Mouse (Mus musculus) heart, postnatal 0 days (tissue): ENCODE results near the gene Wdr70. TPM values are rescaled to one million over a fixed set of nuclear protein-coding genes. Genes with fewer than 3 reads are reported as not detected.
A peak's percentile ranks its signal among the peaks of the same experiment; 100 is the strongest.

ENCODE experiments used
- ATAC-seq: fragments of 200-750 bp; cut with Nextera tagmentation; 2 replicates; pipeline ENCODE4 v1.8.0; 2017; ENCODE audit warnings: low read depth, moderate number of reproducible peaks, moderate library complexity; ENCODE audit not compliant: insufficient read depth
- DNase-seq: peaks from one replicate; pipeline ENCODE4 v3.0.0-alpha.2; 2016; ENCODE audit warnings: low spot score
- H3K27ac ChIP-seq: fragments of 300-500 bp; sonication (generic); 2 replicates; pipeline ENCODE4 v1.5.1; 2014; ENCODE audit warnings: low read depth, mild to moderate bottlenecking
- H3K27me3 ChIP-seq: fragments of 300-500 bp; sonication (generic); 2 replicates; pipeline ENCODE4 v1.6.1; 2014; ENCODE audit warnings: low read length, mixed read lengths; ENCODE audit not compliant: control insufficient read depth, insufficient read depth
- H3K36me3 ChIP-seq: fragments of 300-500 bp; sonication (generic); replicated peaks from 2 replicates; pipeline ENCODE4 v1.6.1; 2014; ENCODE audit warnings: low read length, mixed read lengths; ENCODE audit not compliant: control insufficient read depth, insufficient read depth
- H3K4me1 ChIP-seq: fragments of 300-500 bp; sonication (generic); 2 replicates; pipeline ENCODE4 v1.6.1; 2014; ENCODE audit warnings: antibody characterized with exemption; ENCODE audit not compliant: control insufficient read depth, insufficient read depth
- H3K4me2 ChIP-seq: fragments of 300-500 bp; sonication (generic); 2 replicates; pipeline ENCODE4 v1.6.1; 2014; ENCODE audit warnings: low read depth, mild to moderate bottlenecking, low read length, moderate library complexity
- H3K4me3 ChIP-seq: fragments of 300-500 bp; sonication (generic); 2 replicates; pipeline ENCODE4 v1.5.1; 2014; ENCODE audit warnings: low read depth, low read length
- H3K9ac ChIP-seq: fragments of 300-500 bp; sonication (generic); replicated peaks from 2 replicates; pipeline ENCODE4 v1.6.1; 2014; ENCODE audit warnings: low read depth, low read length, mixed read lengths
- H3K9me3 ChIP-seq: fragments of 300-500 bp; sonication (generic); replicated peaks from 2 replicates; pipeline ENCODE4 v1.6.1; 2016; ENCODE audit warnings: low read length; ENCODE audit not compliant: control insufficient read depth
- CTCF ChIP-seq: IDR thresholded peaks from 2 replicates; pipeline ENCODE4 v1.5.1; 2016; ENCODE audit warnings: antibody characterized with exemption, control low read depth, low read depth
- EP300 ChIP-seq: IDR thresholded peaks from 2 replicates; pipeline ENCODE4 v1.6.1; 2016; ENCODE audit warnings: antibody characterized with exemption, low read depth
- WGBS: fragments of 180-500 bp; shearing (Covaris S2); extraction: QIAGEN DNeasy Blood & Tissue Kit; methylation state at CpG from one replicate; pipeline ENCODE4 v1.1.7; 2014; 5-methylcytosine and 5-hydroxymethylcytosine counted together
- polyA plus RNA-seq: library from polyadenylated mRNA; unstranded; fragments of >200 nt; fragmentation: Nextera tagmentation; extraction: Ambion mirVana; gene quantifications from 2 replicates; pipeline ENCODE4 v1.2.1, GENCODE M21; 2015
- total RNA-seq: library from RNA; depleted of rRNA; stranded (reverse); fragments of >200 nt; gene quantifications from 2 replicates; pipeline ENCODE4 v1.2.3, GENCODE M21; 2014; ENCODE audit warnings: low replicate concordance

Gene Wdr70
- total and polyA plus RNA-seq, 2 experiments from 2014 or later, result 32.6 to 32.8 TPM

- no peaks in the 10 kb centered on the region for H3K27me3 ChIP-seq
- H3K4me3 ChIP-seq, result no peak overlapping the region
- no peak for DNase-seq
- no peak for ATAC-seq
- H3K9me3 ChIP-seq, result no peaks in the 10 kb centered on the region
- WGBS, result 94% methylated on average over 2 of the region's 2 CpGs
- no peak overlapping the region for H3K9ac ChIP-seq
- no peaks in the 10 kb centered on the region for H3K36me3 ChIP-seq
- H3K4me1 ChIP-seq, result no peaks in the 10 kb centered on the region
- H3K4me2 ChIP-seq, result no peak overlapping the region
- H3K27ac ChIP-seq, result no peak overlapping the region
- TF ChIP-seq CTCF (0 out of 2 replicates have a peak, but pooled peaks have one; percentile 1), EP300 (no peak)
Measured at GRCm38 (mm10) chr15:8027503-8027902, 71.5 kb downstream of the Wdr70 start.

- Histone ChIP-seq H3K27ac (no peak overlapping the region), H3K4me2 (no peak overlapping the region), H3K36me3 (no peaks in the 10 kb centered on the region), H3K9ac (no peak overlapping the region), H3K9me3 (no peaks in the 10 kb centered on the region), H3K4me3 (no peak overlapping the region), H3K4me1 (no peaks in the 10 kb centered on the region), H3K27me3 (no peaks in the 10 kb centered on the region)
- TF ChIP-seq CTCF, result no peak
- no peak for TF ChIP-seq EP300
- ATAC-seq (no peak), DNase-seq (no peak)
- WGBS, result 88% methylated on average over 7 of the region's 7 CpGs
Measured at GRCm38 (mm10) chr15:8011418-8011817, 87.6 kb downstream of the Wdr70 start.

GRCm38 (mm10) chr15:8007413-8007812 lies 91.6 kb downstream of the Wdr70 start:
- 93% methylated on average over 8 of the region's 8 CpGs for WGBS
- no peak for ATAC-seq

GRCm38 (mm10) chr15:8006056-8006455 lies 93.0 kb downstream of the Wdr70 start:
- Histone ChIP-seq H3K4me3 (no peak overlapping the region), H3K4me2 (no peak overlapping the region), H3K9ac (no peak overlapping the region), H3K4me1 (no peaks in the 10 kb centered on the region), H3K27me3 (no peaks in the 10 kb centered on the region), H3K9me3 (no peaks in the 10 kb centered on the region), H3K27ac (no peak overlapping the region), H3K36me3 (no peaks in the 10 kb centered on the region)
- DNase-seq, result no peak
- no peak for TF ChIP-seq CTCF
- TF ChIP-seq EP300, result no peak
- 86% methylated on average over 1 of the region's 1 CpGs for WGBS
- ATAC-seq, result no peak

More at GRCm38 (mm10) chr15:8007413-8007812, 91.6 kb downstream of the Wdr70 start:
- no peaks in the 10 kb centered on the region for H3K4me1 ChIP-seq
- H3K27ac ChIP-seq, result no peak overlapping the region
- no peaks in the 10 kb centered on the region for H3K36me3 ChIP-seq
- no peaks in the 10 kb centered on the region for H3K27me3 ChIP-seq
- no peak overlapping the region for H3K4me3 ChIP-seq
- no peak for TF ChIP-seq EP300
- no peak for TF ChIP-seq CTCF
- no peaks in the 10 kb centered on the region for H3K9me3 ChIP-seq
- no peak for DNase-seq
- no peak overlapping the region for H3K4me2 ChIP-seq
- H3K9ac ChIP-seq, result no peak overlapping the region

GRCm38 (mm10) chr15:8005506-8005905 lies 93.5 kb downstream of the Wdr70 start:
- no peaks in the 10 kb centered on the region for H3K36me3 ChIP-seq
- no peaks in the 10 kb centered on the region for H3K9me3 ChIP-seq
- WGBS, result 39% methylated on average over 5 of the region's 5 CpGs
- H3K4me1 ChIP-seq, result no peaks in the 10 kb centered on the region
- no peaks in the 10 kb centered on the region for H3K27me3 ChIP-seq
- DNase-seq (peak; percentile 7), ATAC-seq (peak; percentile 53; the same call in 1 of the 2 replicates)
- no peak overlapping the region for H3K4me2 ChIP-seq
- H3K4me3 ChIP-seq, result no peak overlapping the region
- no peak overlapping the region for H3K27ac ChIP-seq
- TF ChIP-seq EP300 (no peak), CTCF (no peak)
- H3K9ac ChIP-seq, result no peak overlapping the region

GRCm38 (mm10) chr15:8003789-8004188 lies 95.2 kb downstream of the Wdr70 start:
- 89% methylated on average over 8 of the region's 8 CpGs for WGBS
- H3K4me2 ChIP-seq, result no peak overlapping the region
- H3K4me3 ChIP-seq, result no peak overlapping the region
- no peaks in the 10 kb centered on the region for H3K27me3 ChIP-seq
- DNase-seq (no peak), ATAC-seq (no peak)
- TF ChIP-seq EP300 (no peak), CTCF (no peak)
- H3K4me1 ChIP-seq, result no peaks in the 10 kb centered on the region
- no peak overlapping the region for H3K9ac ChIP-seq
- H3K9me3 ChIP-seq, result no peaks in the 10 kb centered on the region
- no peak overlapping the region for H3K27ac ChIP-seq
- no peaks in the 10 kb centered on the region for H3K36me3 ChIP-seq
